Mouse (Mus musculus) liver, embryonic 14.5 days (tissue): ENCODE measurements around the gene Frem2. TPM values are rescaled to one million over a fixed set of nuclear protein-coding genes. Genes with fewer than 3 reads are reported as not detected.

Experiments
- ATAC-seq: fragments of 200-750 bp; cut with Nextera tagmentation; 2 replicates; pipeline ENCODE4 v1.8.0; 2017; ENCODE audit warnings: moderate number of reproducible peaks, mild to moderate bottlenecking, moderate library complexity; ENCODE audit not compliant: insufficient read depth
- DNase-seq, 3 experiments: peaks; one replicate each; pipeline ENCODE4 v3.0.0-alpha.2; 2012 to 2013; ENCODE audit warnings: low read depth in 3 of 3, low spot score in 3 of 3
- H3K27ac ChIP-seq: fragments of 300-500 bp; sonication (generic); 2 replicates; pipeline ENCODE4 v1.5.1; 2014; ENCODE audit warnings: moderate library complexity, mild to moderate bottlenecking, control low read depth, inconsistent platforms
- H3K27me3 ChIP-seq: fragments of 300-500 bp; sonication (generic); 2 replicates; pipeline ENCODE4 v1.6.1; 2014; ENCODE audit warnings: mild to moderate bottlenecking, low read length, moderate library complexity; ENCODE audit not compliant: control insufficient read depth, insufficient read depth
- H3K36me3 ChIP-seq: fragments of 300-500 bp; sonication (generic); replicated peaks from 2 replicates; pipeline ENCODE4 v1.6.1; 2014; ENCODE audit warnings: low read depth; ENCODE audit not compliant: control insufficient read depth, insufficient read depth
- H3K4me1 ChIP-seq, 2 experiments: fragments of 200-500 bp in 1 of 2; fragments of 300-500 bp in 1 of 2; sonication (generic) in 1 of 2; replicated peaks; 2 replicates each; pipeline ENCODE4 v1.6.1; 2012 to 2014; ENCODE audit warnings: antibody characterized with exemption in 1 of 2, inconsistent platforms in 1 of 2, low read length in 1 of 2; ENCODE audit not compliant: control insufficient read depth in 2 of 2, insufficient read depth in 2 of 2
- H3K4me2 ChIP-seq: fragments of 300-500 bp; sonication (generic); 2 replicates; pipeline ENCODE4 v1.6.1; 2014; ENCODE audit warnings: low read depth, mild to moderate bottlenecking, control low read depth, moderate library complexity
- H3K4me3 ChIP-seq, 2 experiments: fragments of 200-500 bp in 1 of 2; fragments of 300-500 bp in 1 of 2; sonication (generic) in 1 of 2; 2 replicates each; pipeline ENCODE4 v1.5.1; 2012 to 2014; ENCODE audit warnings: low read depth in 2 of 2, low read length in 2 of 2, mild to moderate bottlenecking in 2 of 2, control low read depth in 1 of 2, inconsistent platforms in 1 of 2, moderate library complexity in 1 of 2; ENCODE audit not compliant: insufficient read depth in 1 of 2
- H3K9ac ChIP-seq: fragments of 300-500 bp; sonication (generic); replicated peaks from 2 replicates; pipeline ENCODE4 v1.6.1; 2014; ENCODE audit warnings: mild to moderate bottlenecking, control low read depth, moderate library complexity
- H3K9me3 ChIP-seq: fragments of 300-500 bp; sonication (generic); 2 replicates; pipeline ENCODE4 v1.6.1; 2016; ENCODE audit warnings: low read length, mixed read lengths; ENCODE audit not compliant: control insufficient read depth
- CTCF ChIP-seq: IDR thresholded peaks from 2 replicates; pipeline ENCODE4 v1.5.1; 2016; ENCODE audit warnings: antibody characterized with exemption, low read depth, control low read depth
- EP300 ChIP-seq: IDR thresholded peaks from 2 replicates; pipeline ENCODE4 v1.6.1; 2016; ENCODE audit warnings: antibody characterized with exemption, low read depth
- WGBS: fragments of 180-500 bp; shearing (Covaris S2); extraction: QIAGEN DNeasy Blood & Tissue Kit; methylation state at CpG from one replicate; pipeline ENCODE4 v1.1.7; 2014; ENCODE audit not compliant: insufficient replicate concordance; 5-methylcytosine and 5-hydroxymethylcytosine counted together
- polyA plus RNA-seq, 2 experiments: library from polyadenylated mRNA; depleted of rRNA in 1 of 2; stranded (reverse) in 1 of 2; unstranded in 1 of 2; fragments of >200 nt; fragmentation: Nextera tagmentation in 1 of 2; extraction: Ambion mirVana in 1 of 2; gene quantifications; 2 replicates each; pipeline versions ENCODE4 v1.2.1 to v1.2.3; 2012 to 2014

Gene Frem2
- polyA plus RNA-seq, 2 experiments: 0.19 to 0.71 TPM

DNA sequence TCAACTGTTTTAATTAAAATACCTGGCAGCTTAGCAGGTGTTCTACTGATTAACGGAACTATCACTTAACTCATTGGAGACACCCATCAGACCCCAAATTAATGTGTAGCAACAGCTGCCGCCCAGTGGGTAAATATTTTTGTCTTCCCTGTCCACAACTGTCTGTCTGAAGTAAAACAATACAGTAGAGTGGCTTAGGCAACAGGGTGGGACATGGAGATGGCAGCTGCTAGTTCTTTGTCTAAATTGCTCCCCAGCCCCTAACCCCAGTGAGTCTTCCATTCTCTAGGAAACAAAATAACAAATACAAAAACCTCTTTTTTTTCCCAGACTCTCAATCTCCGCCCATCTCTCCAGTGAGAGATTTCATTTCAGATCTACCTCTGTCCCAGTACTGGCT is 36.2 kb downstream of the Frem2 start:
- WGBS: 65% methylated on average over 3 of the region's 3 CpGs
- no peak for DNase-seq
- Histone ChIP-seq H3K9me3 (no peaks in the 10 kb centered on the region), H3K36me3 (no peaks in the 10 kb centered on the region), H3K4me1 (no peaks in the 10 kb centered on the region), H3K4me3 (no peak overlapping the region), H3K27ac (no peak overlapping the region), H3K4me2 (no peak overlapping the region), H3K9ac (no peak overlapping the region), H3K27me3 (no peaks in the 10 kb centered on the region)
- no peak for ATAC-seq
- TF ChIP-seq CTCF: no peak
- TF ChIP-seq EP300: no peak

DNA sequence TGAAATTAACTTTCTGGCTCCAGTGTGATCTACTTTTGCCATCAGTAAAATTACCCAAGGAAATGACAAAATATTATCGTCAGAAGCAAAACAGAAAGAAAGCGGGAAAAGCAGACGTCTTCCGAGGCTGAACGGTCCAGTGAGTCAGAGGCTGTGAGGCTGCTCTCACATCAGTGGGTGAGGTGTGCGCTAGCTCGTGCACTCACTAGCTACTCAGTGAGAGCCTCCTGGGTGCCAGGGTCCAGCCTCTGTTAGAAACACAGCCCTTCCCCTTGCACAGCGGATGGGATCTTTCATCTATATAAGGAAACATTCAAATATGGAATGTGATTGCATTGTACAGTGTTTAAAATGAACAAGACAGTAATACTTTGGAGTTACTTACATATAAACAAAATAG is 36.8 kb downstream of the Frem2 start:
- WGBS: 77% methylated on average over 8 of the region's 8 CpGs
- Histone ChIP-seq H3K27ac (no peak overlapping the region), H3K9ac (no peak overlapping the region), H3K4me1 (no peaks in the 10 kb centered on the region), H3K9me3 (no peaks in the 10 kb centered on the region), H3K27me3 (no peaks in the 10 kb centered on the region), H3K4me2 (no peak overlapping the region), H3K36me3 (no peaks in the 10 kb centered on the region), H3K4me3 (no peak overlapping the region)
- no peak for TF ChIP-seq CTCF
- TF ChIP-seq EP300: no peak
- no peak for ATAC-seq
- DNase-seq: no peak

DNA sequence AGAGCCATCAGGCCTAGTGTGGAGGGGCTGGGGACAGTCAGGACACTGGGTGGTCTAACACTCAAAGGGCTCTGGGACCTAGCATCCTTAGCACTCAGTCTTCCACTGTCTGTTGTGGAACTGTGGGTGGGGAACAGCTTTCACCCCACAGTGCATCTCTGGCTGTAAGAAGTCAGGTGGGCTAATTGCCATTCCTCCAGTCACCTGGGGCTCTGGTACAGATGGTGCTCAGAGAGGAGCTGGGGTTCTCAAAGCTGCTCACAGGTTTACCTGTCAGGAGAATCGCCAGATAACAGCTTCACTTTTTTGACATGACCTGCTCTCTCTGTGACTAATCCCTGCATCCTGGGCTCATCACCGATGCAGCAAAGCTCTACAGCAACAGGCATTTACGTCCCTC is 46.0 kb downstream of the Frem2 start:
- Histone ChIP-seq H3K36me3 (no peaks in the 10 kb centered on the region), H3K4me2 (no peak overlapping the region), H3K9ac (no peak overlapping the region), H3K4me3 (no peak overlapping the region), H3K27ac (no peak overlapping the region), H3K4me1 (no peaks in the 10 kb centered on the region), H3K9me3 (no peaks in the 10 kb centered on the region), H3K27me3 (no peaks in the 10 kb centered on the region)
- DNase-seq (no peak), ATAC-seq (no peak)
- no peak for TF ChIP-seq CTCF
- TF ChIP-seq EP300: no peak
- WGBS: 66% methylated on average over 3 of the region's 3 CpGs

DNA sequence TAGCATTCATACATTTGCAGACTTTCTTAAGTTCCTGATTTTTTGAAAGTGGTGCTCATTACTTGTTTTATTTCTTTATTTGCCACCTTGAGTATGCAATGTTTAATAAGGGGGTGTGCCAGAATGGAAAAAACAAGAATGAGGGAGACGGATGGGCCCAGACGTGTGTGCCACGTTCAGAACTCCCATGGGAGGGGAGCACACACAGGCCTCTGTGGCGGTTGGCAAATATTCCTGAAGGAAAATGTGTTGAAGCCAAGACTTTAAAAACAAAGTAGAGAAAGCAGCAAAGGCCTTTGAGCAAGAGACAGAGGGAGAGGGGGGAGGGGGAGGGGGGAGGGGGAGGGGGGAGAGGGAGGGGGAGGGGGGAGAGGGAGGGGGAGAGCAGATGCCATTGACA is 47.3 kb downstream of the Frem2 start:
- no peak overlapping the region for H3K4me3 ChIP-seq
- no peaks in the 10 kb centered on the region for H3K9me3 ChIP-seq
- 68% methylated on average over 4 of the region's 4 CpGs for WGBS
- TF ChIP-seq CTCF (no peak), EP300 (no peak)
- no peak overlapping the region for H3K9ac ChIP-seq
- H3K27me3 ChIP-seq: no peaks in the 10 kb centered on the region
- ATAC-seq (no peak), DNase-seq (no peak)
- H3K4me2 ChIP-seq: no peak overlapping the region
- H3K36me3 ChIP-seq: no peaks in the 10 kb centered on the region
- no peaks in the 10 kb centered on the region for H3K4me1 ChIP-seq
- no peak overlapping the region for H3K27ac ChIP-seq

DNA sequence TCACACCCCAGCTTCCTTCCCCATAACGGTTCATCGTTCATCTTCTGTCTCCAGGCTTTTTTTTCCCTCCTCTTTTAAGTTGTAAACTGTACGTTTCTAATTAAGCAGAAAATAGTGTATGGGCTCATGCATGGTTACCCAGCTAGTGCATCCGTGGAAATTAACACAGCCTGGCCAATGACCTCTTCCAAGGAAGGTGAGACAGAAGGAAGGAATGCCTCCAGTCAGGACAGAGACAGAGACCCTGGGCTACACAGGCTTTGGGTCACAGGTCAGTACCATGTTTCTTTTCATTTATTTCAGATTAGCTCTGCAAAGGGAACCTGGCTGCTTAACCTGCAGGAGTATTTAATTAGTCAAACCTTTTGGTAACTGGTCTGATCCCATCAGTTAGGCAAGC is 57.0 kb downstream of the Frem2 start:
- H3K4me1 ChIP-seq: peaks cover 0 to 7% of the 10 kb centered on the region in 2 experiments; a peak in 1 of 4 replicates
- DNase-seq (no peak), ATAC-seq (no peak)
- no peak overlapping the region for H3K4me3 ChIP-seq
- 22% methylated on average over 4 of the region's 4 CpGs for WGBS
- no peak overlapping the region for H3K4me2 ChIP-seq
- H3K9ac ChIP-seq: no peak overlapping the region
- no peaks in the 10 kb centered on the region for H3K36me3 ChIP-seq
- H3K9me3 ChIP-seq: no peaks in the 10 kb centered on the region
- TF ChIP-seq CTCF: no peak
- TF ChIP-seq EP300: no peak
- H3K27me3 ChIP-seq: no peaks in the 10 kb centered on the region
- H3K27ac ChIP-seq: no peak overlapping the region
